Mouse (Mus musculus) hindbrain, postnatal 0 days (tissue): Measurements from ENCODE around the gene Disp2. TPM values are rescaled to one million over a fixed set of nuclear protein-coding genes. Genes with fewer than 3 reads are reported as not detected.

Source experiments
- ATAC-seq: fragments of 200-750 bp; cut with Nextera tagmentation; 2 replicates; pipeline ENCODE4 v1.8.0; 2017; ENCODE audit warnings: mild to moderate bottlenecking, moderate TSS enrichment, moderate library complexity
- DNase-seq: peaks from one replicate; pipeline ENCODE4 v3.0.0-alpha.2; 2015; ENCODE audit warnings: low spot score
- H3K27ac ChIP-seq: fragments of 300-500 bp; sonication (generic); 2 replicates; pipeline ENCODE4 v1.5.1; 2014; ENCODE audit warnings: mild to moderate bottlenecking
- H3K27me3 ChIP-seq: fragments of 300-500 bp; sonication (generic); 2 replicates; pipeline ENCODE4 v1.6.1; 2014; ENCODE audit warnings: low read length, mixed read lengths; ENCODE audit not compliant: insufficient read depth
- H3K36me3 ChIP-seq: fragments of 300-500 bp; sonication (generic); 2 replicates; pipeline ENCODE4 v1.6.1; 2014; ENCODE audit warnings: low read length, mixed read lengths; ENCODE audit not compliant: insufficient read depth
- H3K4me1 ChIP-seq: fragments of 300-500 bp; sonication (generic); 2 replicates; pipeline ENCODE4 v1.6.1; 2014; ENCODE audit warnings: antibody characterized with exemption, low read length, mixed read lengths; ENCODE audit not compliant: insufficient read depth
- H3K4me2 ChIP-seq: fragments of 300-500 bp; sonication (generic); 2 replicates; pipeline ENCODE4 v1.6.1; 2014; ENCODE audit warnings: low read depth, mild to moderate bottlenecking, low read length, moderate library complexity, mixed read lengths
- H3K4me3 ChIP-seq: fragments of 300-500 bp; sonication (generic); 2 replicates; pipeline ENCODE4 v1.5.1; 2014; ENCODE audit warnings: low read length
- H3K9ac ChIP-seq: fragments of 300-500 bp; sonication (generic); replicated peaks from 2 replicates; pipeline ENCODE4 v1.6.1; 2014; ENCODE audit warnings: mild to moderate bottlenecking, low read length, moderate library complexity, mixed read lengths
- H3K9me3 ChIP-seq: fragments of 300-500 bp; sonication (generic); 2 replicates; pipeline ENCODE4 v1.6.1; 2016; ENCODE audit warnings: low read length, mixed read lengths
- CTCF ChIP-seq: IDR thresholded peaks from 2 replicates; pipeline ENCODE4 v1.5.1; 2016; ENCODE audit warnings: antibody characterized with exemption, control low read depth, low read depth
- WGBS: fragments of 180-500 bp; shearing (Covaris S2); extraction: QIAGEN DNeasy Blood & Tissue Kit; methylation state at CpG from one replicate; pipeline ENCODE4 v1.1.7; 2014; 5-methylcytosine and 5-hydroxymethylcytosine counted together
- polyA plus RNA-seq: library from polyadenylated mRNA; unstranded; fragments of >200 nt; fragmentation: Nextera tagmentation; extraction: Ambion mirVana; gene quantifications from 2 replicates; pipeline ENCODE4 v1.2.1, GENCODE M21; 2015
- total RNA-seq: library from RNA; depleted of rRNA; stranded (reverse); fragments of >200 nt; gene quantifications from 2 replicates; pipeline ENCODE4 v1.2.3, GENCODE M21; 2014

The Disp2 gene
- total and polyA plus RNA-seq, 2 experiments from 2014 or later: 70.4 to 175 TPM

GRCm38 (mm10) chr2:118741183-118741582 lies 38.3 kb upstream of the Disp2 start:
- no peak for TF ChIP-seq CTCF

GRCm38 (mm10) chr2:118743261-118743943 lies 36.1 kb upstream of the Disp2 start:
- no peak overlapping the region for H3K9ac ChIP-seq
- H3K4me2 ChIP-seq: no peak overlapping the region
- TF ChIP-seq CTCF: peak; percentile 90
- H3K4me3 ChIP-seq: no peak overlapping the region
- ATAC-seq (no peak), DNase-seq (peak; percentile 84)
- no peaks in the 10 kb centered on the region for H3K9me3 ChIP-seq
- 19% methylated on average over 8 of the region's 8 CpGs for WGBS
- H3K27me3 ChIP-seq: no peaks in the 10 kb centered on the region
- peaks cover 13% of the 10 kb centered on the region for H3K4me1 ChIP-seq
- no peaks in the 10 kb centered on the region for H3K36me3 ChIP-seq
- H3K27ac ChIP-seq: no peak overlapping the region

More at GRCm38 (mm10) chr2:118741183-118741582, 38.3 kb upstream of the Disp2 start:
- no peak for ATAC-seq
- Histone ChIP-seq H3K27me3 (no peaks in the 10 kb centered on the region), H3K9ac (no peak overlapping the region), H3K36me3 (no peaks in the 10 kb centered on the region), H3K9me3 (no peaks in the 10 kb centered on the region), H3K4me3 (no peak overlapping the region), H3K27ac (no peak overlapping the region), H3K4me2 (no peak overlapping the region), H3K4me1 (0 out of 2 replicates have a peak, but pooled peaks cover 3% of the 10 kb centered on the region)
- 75% methylated on average over 9 of the region's 9 CpGs for WGBS
- DNase-seq: no peak

- H3K9me3 ChIP-seq: no peaks in the 10 kb centered on the region
- no peaks in the 10 kb centered on the region for H3K36me3 ChIP-seq
- no peak for TF ChIP-seq CTCF
- ATAC-seq: no peak
- no peak for DNase-seq
- WGBS: 15% methylated on average over 7 of the region's 7 CpGs
- H3K27me3 ChIP-seq: no peaks in the 10 kb centered on the region
- no peak overlapping the region for H3K4me3 ChIP-seq
- no peak overlapping the region for H3K9ac ChIP-seq
- no peak overlapping the region for H3K27ac ChIP-seq
- H3K4me2 ChIP-seq: peak overlapping the region; percentile 91; the same call in 1 of the 2 replicates
- peaks cover 16% of the 10 kb centered on the region for H3K4me1 ChIP-seq
Observed at GRCm38 (mm10) chr2:118744621-118745020, 34.9 kb upstream of the Disp2 start.

GRCm38 (mm10) chr2:118745232-118745884 lies 34.2 kb upstream of the Disp2 start, which contains the start of gene Inafm2:
Gene Inafm2, plus strand, starts transcription at chr2:118745758.
- TF ChIP-seq CTCF: no peak
- Histone ChIP-seq H3K27me3 (no peaks in the 10 kb centered on the region), H3K9ac (peak within 1 kb of the TSS; percentile 73), H3K9me3 (no peaks in the 10 kb centered on the region), H3K4me2 (peak within 1 kb of the TSS; percentile 91), H3K4me1 (peaks cover 16% of the 10 kb centered on the region), H3K4me3 (peak within 1 kb of the TSS; percentile 77), H3K36me3 (no peaks in the 10 kb centered on the region), H3K27ac (peak within 1 kb of the TSS; percentile 76)
- ATAC-seq (peak; percentile 93), DNase-seq (peak; percentile 96)
- WGBS: 3% methylated on average over 48 of the region's 57 CpGs

- Histone ChIP-seq H3K9ac (peak overlapping the region; percentile 73), H3K4me2 (peak overlapping the region; percentile 91), H3K27ac (peak overlapping the region; percentile 76), H3K9me3 (no peaks in the 10 kb centered on the region), H3K36me3 (no peaks in the 10 kb centered on the region), H3K27me3 (no peaks in the 10 kb centered on the region), H3K4me3 (peak overlapping the region; percentile 77), H3K4me1 (peaks cover 16% of the 10 kb centered on the region)
- peak; percentile 54 for DNase-seq
- peak; percentile 58 for ATAC-seq
- TF ChIP-seq CTCF: no peak
- WGBS: under 1% methylated on average over 80 of the region's 113 CpGs
Observed at GRCm38 (mm10) chr2:118745915-118746901, 33.3 kb upstream of the Disp2 start.

- no peak for TF ChIP-seq CTCF
- 28% methylated on average over 10 of the region's 10 CpGs for WGBS
- no peaks in the 10 kb centered on the region for H3K36me3 ChIP-seq
- H3K27me3 ChIP-seq: no peaks in the 10 kb centered on the region
- H3K9ac ChIP-seq: peak overlapping the region; percentile 73; the same call in 1 of the 2 replicates
- H3K4me2 ChIP-seq: peak overlapping the region; percentile 91
- no peaks in the 10 kb centered on the region for H3K9me3 ChIP-seq
- ATAC-seq (no peak), DNase-seq (peak; percentile 57)
- H3K4me3 ChIP-seq: peak overlapping the region; percentile 77
- H3K4me1 ChIP-seq: peaks cover 19% of the 10 kb centered on the region
- no peak overlapping the region for H3K27ac ChIP-seq
Observed at GRCm38 (mm10) chr2:118747301-118747960, 32.1 kb upstream of the Disp2 start.
